Mouse (Mus musculus) kidney, adult 2 months (tissue): ENCODE data around the gene Fgr.

Experiments used
- CTCF ChIP-seq: fragments of 200-500 bp; conservative IDR thresholded peaks from 2 replicates; pipeline ENCODE4 v1.5.1; 2011; ENCODE audit warnings: low read depth, mild to moderate bottlenecking, control low read depth, low read length, moderate library complexity, mixed read lengths; ENCODE audit not compliant: insufficient read depth, insufficient read length
- POLR2A ChIP-seq: fragments of 200-500 bp; IDR thresholded peaks from one replicate; pipeline ENCODE4 v1.6.1; 2011; ENCODE audit warnings: low read depth, low read length, control low read depth

DNA sequence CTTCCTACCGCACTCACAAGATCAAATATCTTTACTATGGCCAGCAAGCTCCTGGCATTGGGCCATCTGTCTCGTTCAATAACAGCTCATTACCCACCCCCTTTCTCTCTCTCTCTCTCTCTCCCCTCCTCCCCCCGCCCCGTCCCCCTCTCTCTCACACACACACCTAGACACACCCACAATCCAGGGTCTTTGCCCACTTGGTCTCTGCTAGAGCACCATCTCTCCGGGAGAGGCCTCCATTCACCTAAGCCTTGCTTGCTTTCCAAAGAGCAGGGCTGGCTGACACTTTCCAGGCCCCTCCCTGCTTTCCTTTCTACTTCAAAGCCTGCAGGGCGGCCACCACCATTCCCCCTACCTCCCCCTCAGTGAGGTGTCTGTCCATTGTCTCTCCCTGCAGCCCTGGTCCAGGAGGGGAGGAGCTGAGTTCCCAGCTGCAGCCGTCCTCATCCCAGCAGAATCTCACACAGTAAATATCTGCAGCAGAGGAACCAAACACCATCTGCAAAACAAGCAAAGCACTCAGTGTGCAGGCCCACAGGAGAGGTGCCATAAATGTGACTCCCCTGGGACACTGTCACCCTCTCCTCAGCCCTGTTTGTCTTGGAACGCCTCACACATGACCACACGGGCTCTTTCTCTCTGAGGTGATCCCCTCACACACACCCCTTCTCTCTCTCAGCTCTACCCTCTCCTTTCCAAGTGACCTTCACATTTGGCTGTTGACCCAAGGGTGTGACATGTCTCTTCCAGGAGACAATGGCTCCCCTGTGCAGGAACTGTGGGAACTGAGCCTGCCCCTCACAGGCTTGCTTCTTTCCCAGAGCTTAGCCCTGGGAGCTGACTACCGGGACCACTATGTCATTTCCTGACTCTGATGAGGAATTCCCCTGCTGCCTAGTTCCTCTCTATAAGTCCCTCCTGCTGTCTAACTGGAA, 14.9 kb upstream of the Fgr start:
- TF ChIP-seq POLR2A (no peak), CTCF (no peak)
